Mouse (Mus musculus): ENCODE results near the gene Prss40.
"Not testable (repeated sequence)": the region's sequence is repeated elsewhere in the genome, so short reads cannot be mapped to it uniquely, and the experiment has no call there.

Gene Prss40

GRCm38 (mm10) chr1:34534574-34534973 lies 26.2 kb downstream of the Prss40 start:
- not testable (repeated sequence) for DNase-seq

- DNase-seq, result no peak
These were observed 37.1 kb downstream of the Prss40 start for GRCm38 (mm10) chr1:34523647-34524046.

- DNase-seq, result no peak
These were observed 37.9 kb downstream of the Prss40 start for GRCm38 (mm10) chr1:34522850-34523244.

- DNase-seq, result no peak
These were observed 38.4 kb downstream of the Prss40 start for GRCm38 (mm10) chr1:34522205-34522849.

- DNase-seq, result no peak
These were observed 42.5 kb downstream of the Prss40 start for GRCm38 (mm10) chr1:34518259-34518658.

GRCm38 (mm10) chr1:34517797-34518196 lies 42.9 kb downstream of the Prss40 start:
- DNase-seq, result not testable (repeated sequence)

- DNase-seq, result not testable (repeated sequence)
These were observed 43.4 kb downstream of the Prss40 start for GRCm38 (mm10) chr1:34517297-34517696.

GRCm38 (mm10) chr1:34516595-34516994 lies 44.1 kb downstream of the Prss40 start:
- DNase-seq, result no peak

GRCm38 (mm10) chr1:34513068-34513467 lies 47.7 kb downstream of the Prss40 start:
- DNase-seq, result no peak

- DNase-seq, result peak; percentile 15 to 36
These were observed 49.7 kb downstream of the Prss40 start for GRCm38 (mm10) chr1:34511027-34511426.

- peak; percentile 18 to 45 for DNase-seq
These were observed 50.2 kb downstream of the Prss40 start for GRCm38 (mm10) chr1:34510575-34510981.

- no peak for DNase-seq
These were observed 52.8 kb downstream of the Prss40 start for GRCm38 (mm10) chr1:34507986-34508385.

GRCm38 (mm10) chr1:34505970-34506551 lies 54.7 kb downstream of the Prss40 start:
- no peak for DNase-seq

- no peak for DNase-seq
These were observed 55.4 kb downstream of the Prss40 start for GRCm38 (mm10) chr1:34505307-34505706.

GRCm38 (mm10) chr1:34502991-34503390 lies 57.8 kb downstream of the Prss40 start:
- DNase-seq, result no peak
